Mouse (Mus musculus) stomach, adult 2 months (tissue): ENCODE data around the gene Ppil2. TPM values are rescaled to one million over a fixed set of nuclear protein-coding genes. Genes with fewer than 3 reads are reported as not detected.

Source experiments
- polyA plus RNA-seq: library from polyadenylated mRNA; depleted of rRNA; stranded (reverse); fragments of >200 nt; gene quantifications from 2 replicates; pipeline ENCODE4 v1.2.3, GENCODE M21; 2012; rRNA removed

Gene Ppil2
- 34.7 and 35.1 TPM in 2 replicates for polyA plus RNA-seq

DNA sequence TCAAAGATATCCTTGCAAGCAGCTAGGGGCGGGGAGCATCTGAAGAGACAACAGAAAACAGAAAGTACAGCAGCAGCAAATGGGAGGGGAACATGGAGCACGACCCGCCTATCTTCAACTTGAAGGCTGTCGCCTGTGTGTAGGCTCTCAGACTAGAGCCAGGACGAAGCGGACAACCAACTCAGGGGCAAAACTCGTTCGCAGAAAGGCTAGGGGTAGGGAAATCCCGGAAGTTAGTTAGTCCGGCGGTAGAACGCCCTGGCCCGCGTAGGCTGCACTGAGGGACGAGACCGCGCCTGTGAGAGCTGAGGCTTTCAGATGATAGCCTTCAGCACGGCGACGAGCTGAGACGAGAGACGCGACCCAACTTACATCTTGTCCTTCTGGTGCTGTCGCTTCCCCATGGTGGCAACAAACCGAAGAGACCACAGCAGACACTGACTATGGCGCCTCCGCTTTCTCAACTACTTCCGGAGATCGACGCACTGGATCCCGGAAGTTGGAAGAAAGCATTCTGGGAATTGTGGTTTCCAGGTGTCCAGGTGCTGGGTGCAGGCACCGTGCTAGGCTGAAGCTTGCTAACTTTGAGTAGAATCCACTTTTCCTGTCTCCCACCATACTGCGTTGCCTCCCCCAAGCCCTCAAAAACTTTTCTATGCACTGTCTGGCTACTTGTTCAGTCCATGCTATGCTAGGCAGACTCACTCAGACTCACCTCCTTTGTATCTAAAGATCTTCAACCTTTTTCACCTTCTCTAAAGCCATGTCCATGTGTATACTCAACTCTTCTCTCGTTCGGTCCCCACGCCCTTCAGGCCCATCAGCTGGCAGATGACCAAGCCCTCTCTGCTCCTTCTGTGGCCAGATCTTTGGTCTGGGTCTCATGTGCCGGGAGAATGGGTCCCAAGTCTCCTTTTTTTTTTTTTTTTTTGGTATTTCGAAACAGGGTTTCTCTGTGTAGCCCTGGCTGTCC lies at the start of gene Ppil2:
Gene Ppil2, minus strand, starts transcription at position 487 of the 973 bp plus-strand sequence.

DNA sequence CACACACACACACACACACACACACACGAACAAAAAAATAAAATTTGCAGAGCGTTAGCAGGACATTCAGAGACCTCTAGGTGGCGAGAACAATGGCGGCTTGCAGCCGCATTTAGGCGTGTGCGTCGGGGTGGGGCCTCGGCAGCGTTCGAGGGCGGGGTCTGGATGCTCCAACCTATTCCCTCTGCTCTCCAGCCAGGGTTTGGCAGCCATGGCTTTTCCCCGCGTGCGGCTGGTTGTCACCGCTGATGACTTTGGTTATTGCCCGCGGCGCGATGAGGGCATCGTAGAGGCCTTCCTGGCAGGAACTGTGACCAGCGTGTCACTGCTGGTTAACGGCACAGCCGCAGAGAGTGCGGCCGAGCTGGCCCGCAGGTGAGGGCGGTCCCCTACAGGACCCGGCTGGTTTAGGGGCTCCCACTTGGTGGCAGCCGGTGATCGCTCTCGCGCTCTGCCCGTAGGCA lies 35.7 kb upstream of the Ppil2 start, which contains the start of gene Ccdc116:
Gene Ccdc116, minus strand, starts transcription at position 458 of the 464 bp plus-strand sequence.

DNA sequence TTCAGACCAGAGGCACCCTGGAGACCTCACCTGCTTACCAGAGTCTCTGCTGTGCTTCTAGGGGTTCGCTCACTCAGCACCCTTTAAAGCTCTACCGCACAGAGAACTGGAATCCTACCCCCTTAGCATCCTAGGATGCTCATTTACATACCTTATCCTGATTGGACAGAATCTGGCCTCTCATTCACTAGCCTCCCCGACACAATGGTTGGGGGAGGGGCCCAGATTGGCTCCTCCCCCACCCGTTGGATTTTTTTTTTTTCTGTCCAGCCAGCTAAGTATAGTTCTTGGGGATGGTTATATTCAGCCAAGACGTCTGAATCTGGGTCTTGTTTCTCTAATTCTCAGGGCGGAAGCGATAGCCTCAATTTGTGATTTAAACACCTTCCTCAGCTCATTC lies 33.3 kb upstream of the Ppil2 start, which contains the start of gene Ydjc:
Gene Ydjc, plus strand, starts transcription at position 283 of the 400 bp plus-strand sequence.

DNA sequence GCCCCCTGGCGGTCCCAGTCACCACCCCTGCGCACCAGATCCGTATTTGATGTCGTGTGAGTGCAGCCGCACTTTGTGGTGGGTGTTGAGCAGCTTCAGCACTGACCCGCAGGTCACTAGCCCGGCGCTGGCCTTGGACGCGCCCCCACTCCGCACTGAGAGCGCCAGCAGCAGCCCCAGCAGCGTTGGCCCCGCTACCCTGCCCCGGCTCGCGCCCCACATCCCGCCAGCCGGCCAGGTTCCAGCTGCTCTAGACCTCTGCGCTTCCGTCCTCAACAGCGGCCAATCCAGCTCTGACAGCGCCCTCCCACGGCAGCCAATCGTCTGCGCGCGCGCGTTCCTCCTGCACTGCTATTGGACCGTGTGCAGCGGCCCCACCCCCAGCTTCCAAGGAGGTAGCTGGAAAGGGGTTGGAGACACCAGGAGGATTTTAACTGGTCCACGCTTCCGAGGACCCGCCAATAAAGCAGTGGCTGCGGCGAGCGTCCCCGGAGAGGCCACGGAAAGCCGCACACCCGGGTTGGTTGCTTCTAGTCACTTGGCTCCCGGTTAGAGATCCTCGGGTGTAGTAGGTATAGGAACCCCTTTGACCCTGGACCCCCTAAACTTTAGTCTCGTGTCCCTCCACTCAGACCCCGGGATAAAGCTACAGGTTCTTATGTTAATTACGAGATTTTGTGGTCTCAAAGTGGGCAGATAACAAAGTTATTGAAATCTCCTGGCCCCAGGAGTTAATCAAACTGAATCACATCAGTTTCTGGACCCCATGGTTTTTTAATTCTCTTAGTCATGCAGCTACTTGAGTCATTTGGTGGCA lies 21.2 kb upstream of the Ppil2 start, which contains the start of gene Sdf2l1:
Gene Sdf2l1, minus strand, starts transcription at position 295 of the 817 bp plus-strand sequence.

DNA sequence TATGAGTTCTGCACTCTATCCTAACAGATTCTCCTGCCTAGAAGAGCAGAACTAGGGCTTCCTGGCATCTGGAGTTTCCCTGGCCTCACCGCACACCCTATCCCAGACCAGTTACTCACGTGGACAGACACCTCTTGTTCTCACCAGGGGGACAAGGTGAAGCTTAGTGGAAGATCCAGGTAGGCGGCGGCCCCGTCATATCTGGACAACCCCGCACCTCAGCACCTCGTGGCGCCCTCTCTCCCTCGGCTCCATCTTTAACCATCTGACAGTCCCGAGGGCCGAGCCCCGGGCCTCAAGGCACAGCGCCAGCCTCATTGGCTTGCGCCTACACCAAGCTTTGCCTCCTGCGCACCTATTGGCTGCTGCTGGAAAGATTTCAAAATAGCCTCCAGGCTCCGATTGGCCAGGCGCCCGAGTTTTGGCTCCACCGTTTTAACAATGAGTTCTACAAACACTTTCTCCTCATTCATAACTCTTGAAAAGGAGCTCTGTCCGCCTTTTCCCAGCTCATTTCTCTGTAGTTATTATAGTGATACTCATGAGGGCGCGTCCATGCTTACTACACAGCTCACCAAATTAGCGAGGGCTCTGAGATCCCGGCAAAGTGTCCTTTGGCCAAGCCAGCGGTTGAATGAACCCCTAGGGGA lies 13.9 kb upstream of the Ppil2 start, which contains the start of gene 2610318N02Rik:
Gene 2610318N02Rik, minus strand, starts transcription at position 297 of the 650 bp plus-strand sequence.

DNA sequence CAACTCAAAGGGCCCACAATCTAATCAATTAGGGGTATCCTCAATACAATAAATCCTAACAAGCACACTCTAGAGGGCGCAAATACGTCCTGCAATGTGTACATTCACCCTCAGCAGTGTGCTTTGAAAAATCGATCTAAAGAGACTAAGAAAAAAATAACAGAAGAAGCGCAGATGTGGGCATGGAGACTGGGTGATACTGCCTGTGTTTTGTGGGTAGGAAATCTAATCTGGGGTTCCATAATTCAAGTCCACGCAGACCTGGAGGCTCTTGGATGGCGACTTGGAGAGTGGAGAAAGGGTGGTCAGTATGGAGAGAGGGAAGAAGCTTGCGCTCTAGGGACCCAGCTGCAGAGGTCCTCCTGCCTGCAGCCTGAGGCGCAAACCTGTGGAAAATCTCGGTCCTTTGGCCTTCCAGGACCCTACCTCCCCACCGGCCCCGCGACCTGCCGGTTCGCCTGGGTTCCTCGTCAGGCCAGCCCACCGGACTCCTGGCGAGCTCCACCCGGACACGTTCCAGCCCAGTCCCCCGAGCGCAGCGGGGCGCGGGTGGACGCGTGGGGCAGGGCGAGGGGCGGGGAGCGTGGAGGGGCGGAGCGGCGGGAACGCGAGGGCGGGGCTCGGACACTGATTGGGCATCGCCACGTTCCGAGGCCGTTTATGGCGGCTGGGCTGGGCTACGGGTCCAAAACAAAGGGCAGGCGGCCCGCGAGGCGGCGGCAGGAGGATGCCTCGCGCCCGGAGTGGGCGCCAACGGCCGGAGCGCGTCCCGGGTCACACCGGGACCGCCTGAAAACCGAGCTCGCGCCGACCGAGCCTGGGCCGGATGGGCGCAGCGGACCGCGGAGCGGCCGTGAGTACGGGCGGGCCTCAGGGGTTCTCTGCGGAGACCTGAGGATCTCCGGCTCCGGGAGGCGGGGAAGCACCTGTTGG lies 41.3 kb downstream of the Ppil2 start, which contains the start of gene Ypel1:
Gene Ypel1, plus strand, starts transcription at position 186 of the 933 bp plus-strand sequence.

Other genes with a start within 250 kb of the Ppil2 start
- not detected in 2 replicates for gene Igll1, start 247.3 kb downstream of the Ppil2 start, polyA plus RNA-seq
- gene Top3b, start 240.5 kb downstream of the Ppil2 start, polyA plus RNA-seq, result 20.1 and 23.9 TPM in 2 replicates
- gene Vpreb1, start 240.4 kb downstream of the Ppil2 start, polyA plus RNA-seq, result 3.6 and 7.8 TPM in 2 replicates
- gene Ppm1f, start 214.8 kb downstream of the Ppil2 start, polyA plus RNA-seq, result 2.3 and 2.5 TPM in 2 replicates
- gene Mapk1, start 127.9 kb downstream of the Ppil2 start, polyA plus RNA-seq, result 18.0 and 25.5 TPM in 2 replicates
- gene Ypel1, start 41.6 kb downstream of the Ppil2 start, polyA plus RNA-seq, result 0.41 and 0.46 TPM in 2 replicates
- gene 2610318N02Rik, start 13.9 kb upstream of the Ppil2 start, polyA plus RNA-seq, result 2.4 and 2.9 TPM in 2 replicates
- 39.8 and 64.6 TPM in 2 replicates for gene Sdf2l1, start 21.1 kb upstream of the Ppil2 start, polyA plus RNA-seq
- gene Ydjc, start 33.4 kb upstream of the Ppil2 start, polyA plus RNA-seq, result 19.8 and 26.3 TPM in 2 replicates
- gene Ccdc116, start 36.0 kb upstream of the Ppil2 start, polyA plus RNA-seq, result 2.2 and 2.6 TPM in 2 replicates
- 40.3 and 48.5 TPM in 2 replicates for gene Ube2l3, start 91.4 kb upstream of the Ppil2 start, polyA plus RNA-seq
- 0.03 and 0.05 TPM in 2 replicates for gene Rimbp3, start 97.3 kb upstream of the Ppil2 start, polyA plus RNA-seq
- gene Hic2, start 122.3 kb upstream of the Ppil2 start, polyA plus RNA-seq, result 1.7 and 2.4 TPM in 2 replicates
- 4.8 and 5.8 TPM in 2 replicates for gene Tmem191c, start 164.8 kb upstream of the Ppil2 start, polyA plus RNA-seq
- 0.10 and 0.37 TPM in 2 replicates for gene Serpind1, start 220.1 kb upstream of the Ppil2 start, polyA plus RNA-seq